Mouse (Mus musculus) cerebellum, adult 11 months (tissue): ENCODE measurements around the gene Gpr87.
"Not testable (repeated sequence)": the region's sequence is repeated elsewhere in the genome, so short reads cannot be mapped to it uniquely, and the experiment has no call there.

Experiments used
- DNase-seq: peaks from one replicate; pipeline ENCODE4 v3.0.0; 2022

Gpr87 gene

DNA sequence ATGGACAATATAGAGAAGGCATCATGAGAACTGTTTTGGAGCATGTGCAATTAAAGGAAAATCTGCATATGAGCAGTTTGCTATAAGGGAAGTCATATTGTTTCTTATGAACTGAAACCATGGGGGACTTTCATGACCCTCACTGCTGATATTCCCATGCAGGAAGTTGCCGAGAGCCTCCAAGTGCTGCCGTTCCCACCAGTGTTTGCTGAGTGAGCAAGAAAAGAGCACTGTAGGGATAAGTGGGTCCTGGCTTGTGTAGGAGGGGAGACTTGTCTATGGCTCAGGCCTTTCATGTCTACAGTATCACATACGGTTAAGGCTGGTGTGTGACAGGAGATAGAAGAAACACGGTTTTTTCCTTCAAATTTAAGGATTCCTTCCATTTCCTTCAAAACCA lies 9.2 kb downstream of the Gpr87 start:
- no peak for DNase-seq

DNA sequence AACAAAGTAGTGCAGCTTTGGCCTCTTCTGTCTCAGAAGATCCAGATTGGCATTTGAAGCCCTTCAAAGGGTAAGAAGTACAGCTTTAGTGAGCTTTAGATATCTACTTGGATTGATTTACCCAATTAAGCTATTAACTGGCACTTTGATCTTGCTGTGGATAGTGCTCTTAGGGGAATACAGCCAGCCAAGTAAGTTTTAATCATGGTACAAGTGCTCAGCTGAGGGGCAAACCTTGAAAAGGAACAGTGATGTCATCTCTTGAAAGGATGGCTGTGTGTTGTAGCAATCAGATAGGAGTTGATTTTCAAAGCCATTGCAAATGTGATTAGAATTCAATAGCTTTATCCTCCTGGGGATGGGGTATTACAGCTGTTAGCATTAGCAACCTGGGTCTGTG lies 12.8 kb downstream of the Gpr87 start:
- DNase-seq = no peak

DNA sequence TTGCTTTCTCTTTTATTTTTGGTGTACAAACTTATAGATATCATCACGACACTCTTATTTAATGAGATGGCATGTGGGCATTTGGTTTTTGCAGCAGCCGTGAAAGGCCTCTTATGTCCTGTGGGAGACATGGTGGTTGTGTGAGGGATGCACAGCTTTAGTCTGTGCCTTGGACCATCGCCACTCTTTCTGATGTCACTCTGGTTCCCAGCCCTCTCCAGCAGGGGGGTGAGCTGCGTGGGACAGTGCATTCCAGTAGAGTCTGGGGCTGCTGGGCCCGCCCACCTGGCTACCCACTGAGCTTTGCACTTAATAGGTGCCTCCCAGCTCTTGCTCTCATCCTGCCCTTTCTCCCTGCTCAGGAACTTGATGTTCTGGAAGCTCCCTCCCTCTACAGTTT lies 13.8 kb downstream of the Gpr87 start:
- DNase-seq = peak; percentile 20

DNA sequence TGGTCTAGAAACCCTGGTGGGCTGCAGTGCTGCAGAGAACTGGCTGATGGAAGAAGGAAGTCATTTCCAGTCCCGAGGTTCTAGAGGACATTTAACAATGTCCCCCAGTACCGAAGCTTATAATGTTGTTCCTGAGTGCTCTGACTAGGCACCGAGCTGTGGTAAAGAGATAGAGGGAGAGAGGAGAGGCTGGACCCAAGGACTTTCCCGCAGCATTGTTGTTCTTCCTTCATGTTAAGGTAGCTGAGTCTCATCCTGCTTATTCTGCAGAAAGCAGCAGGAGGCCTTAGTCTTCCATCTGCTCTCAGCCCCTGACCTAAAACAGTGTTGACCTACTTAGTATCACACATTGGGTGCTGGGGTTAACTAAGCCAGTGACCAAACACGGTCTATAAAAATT lies 18.0 kb downstream of the Gpr87 start:
- DNase-seq = peak; percentile 72

DNA sequence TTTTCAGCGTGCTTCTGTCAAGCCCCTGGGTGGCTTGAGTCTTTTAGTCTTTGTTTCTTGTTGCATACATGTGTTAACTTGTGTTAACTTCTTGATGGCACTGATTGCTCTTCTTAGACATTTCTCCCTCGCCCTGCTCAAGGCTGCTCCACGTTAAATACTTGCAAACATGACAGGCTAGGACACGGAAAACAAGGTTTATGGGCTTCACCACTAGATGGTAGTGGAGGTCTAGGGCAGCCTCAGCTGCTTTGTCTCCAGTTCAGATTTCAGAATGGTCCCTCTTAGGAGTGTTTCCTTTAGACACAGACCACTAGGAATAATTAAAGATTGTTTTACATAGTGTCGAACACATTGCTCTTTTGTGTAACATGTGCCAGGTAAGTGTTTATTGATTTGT lies 19.7 kb downstream of the Gpr87 start:
- DNase-seq = peak; percentile 70

DNA sequence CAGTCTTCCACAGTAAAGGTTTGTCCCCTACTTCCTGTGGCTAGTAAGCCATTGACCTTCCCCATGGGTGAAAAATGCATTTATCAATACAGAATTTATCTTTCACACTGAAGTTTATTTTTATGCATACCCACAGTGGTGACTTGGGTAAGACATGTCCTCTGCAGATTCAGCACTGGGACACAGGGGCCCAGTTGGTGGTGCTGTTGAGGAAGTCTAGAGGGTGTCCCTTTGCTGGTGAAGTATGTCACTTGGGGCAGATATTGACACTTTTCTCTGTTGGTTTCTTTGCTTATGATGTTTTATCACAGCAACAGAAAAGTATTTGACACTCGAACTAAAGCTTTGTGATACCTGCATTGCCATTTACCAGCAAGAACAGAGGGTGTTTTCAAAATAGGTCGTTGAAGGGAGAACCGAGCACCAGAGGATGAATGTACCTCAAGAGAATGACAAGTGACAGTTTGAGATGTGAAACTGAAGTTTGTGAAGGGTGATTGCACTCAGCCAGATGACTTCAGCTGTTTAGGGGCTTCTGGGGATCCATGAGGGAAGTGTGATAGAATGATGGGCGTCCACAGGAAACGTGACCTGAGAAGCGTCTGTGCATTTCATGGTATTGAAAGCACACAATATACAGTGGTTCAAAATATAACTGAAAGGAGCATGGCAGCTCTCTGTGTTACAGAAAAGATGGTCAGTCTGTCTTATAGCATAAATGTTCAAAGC lies 20.3 kb downstream of the Gpr87 start:
- DNase-seq = no peak

DNA sequence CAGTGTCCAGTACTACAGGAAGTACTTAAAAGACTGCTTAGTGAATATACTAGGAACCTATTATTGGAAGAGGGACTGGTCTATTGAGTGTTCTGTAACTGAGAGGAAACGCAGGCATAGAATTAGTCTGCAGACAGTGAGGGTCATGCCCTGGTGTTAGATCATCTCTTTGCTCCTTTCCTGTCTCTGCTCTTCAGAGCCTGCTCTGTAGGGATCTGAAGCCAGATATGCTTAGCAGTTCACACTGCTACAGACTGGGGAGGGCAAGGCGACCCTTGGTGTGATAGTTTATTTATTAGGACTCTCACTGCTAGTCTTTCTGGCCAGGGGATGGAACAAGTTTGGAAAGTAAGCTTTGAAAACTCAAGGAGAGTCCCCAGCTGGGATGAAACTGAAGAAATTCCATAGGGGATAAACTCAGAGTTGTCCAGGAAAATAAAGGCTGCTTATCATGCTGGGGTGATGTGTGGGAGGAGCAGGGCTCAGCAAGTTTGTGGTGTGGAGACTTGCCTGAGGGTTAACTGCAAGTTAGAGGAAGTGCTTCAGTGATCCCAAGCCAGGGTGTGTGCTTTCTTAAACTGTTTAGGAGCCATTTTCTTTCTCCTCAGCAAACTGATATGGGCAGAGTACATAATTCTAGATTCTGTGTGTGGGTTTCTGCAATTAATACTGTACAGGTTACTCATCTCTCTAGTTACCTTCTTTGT lies 24.8 kb downstream of the Gpr87 start:
- DNase-seq = no peak

DNA sequence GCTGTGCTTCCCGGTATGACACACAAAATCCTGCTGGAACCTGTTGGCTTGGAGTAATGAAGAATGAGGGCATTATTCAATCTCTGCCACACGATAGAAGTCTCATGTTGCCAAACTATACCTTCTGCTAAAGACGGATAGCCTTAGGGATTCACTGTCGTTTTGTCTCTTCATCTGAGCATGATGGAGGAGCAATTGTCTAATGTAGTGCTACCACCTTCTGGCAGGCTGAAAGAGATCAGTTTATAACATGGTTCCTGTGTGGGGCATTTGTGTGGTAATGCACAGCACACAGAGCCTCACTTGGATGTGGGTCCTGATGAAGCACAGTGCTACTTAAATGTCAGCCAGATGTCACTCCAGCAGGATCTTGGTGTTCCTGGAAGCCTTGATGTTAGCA lies 25.7 kb downstream of the Gpr87 start:
- no peak for DNase-seq

DNA sequence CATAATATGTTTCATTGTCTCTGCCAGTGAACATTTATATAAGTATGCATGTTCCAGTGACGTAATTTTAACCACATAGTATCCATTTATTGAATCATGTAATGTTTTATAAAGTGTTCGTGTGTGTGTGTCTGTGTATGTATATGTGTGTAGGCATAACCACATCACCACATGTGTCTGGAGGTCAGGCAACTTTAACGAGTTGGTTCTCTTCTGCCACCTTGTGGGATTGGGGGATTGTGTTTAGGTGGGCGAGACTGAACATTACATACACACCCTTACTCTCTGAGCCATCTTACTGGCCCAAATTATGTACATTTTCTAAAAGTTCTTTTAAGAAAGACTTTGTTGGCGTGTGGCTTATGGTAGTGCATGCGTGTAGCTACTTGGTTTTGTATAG lies 26.4 kb downstream of the Gpr87 start:
- no peak for DNase-seq

DNA sequence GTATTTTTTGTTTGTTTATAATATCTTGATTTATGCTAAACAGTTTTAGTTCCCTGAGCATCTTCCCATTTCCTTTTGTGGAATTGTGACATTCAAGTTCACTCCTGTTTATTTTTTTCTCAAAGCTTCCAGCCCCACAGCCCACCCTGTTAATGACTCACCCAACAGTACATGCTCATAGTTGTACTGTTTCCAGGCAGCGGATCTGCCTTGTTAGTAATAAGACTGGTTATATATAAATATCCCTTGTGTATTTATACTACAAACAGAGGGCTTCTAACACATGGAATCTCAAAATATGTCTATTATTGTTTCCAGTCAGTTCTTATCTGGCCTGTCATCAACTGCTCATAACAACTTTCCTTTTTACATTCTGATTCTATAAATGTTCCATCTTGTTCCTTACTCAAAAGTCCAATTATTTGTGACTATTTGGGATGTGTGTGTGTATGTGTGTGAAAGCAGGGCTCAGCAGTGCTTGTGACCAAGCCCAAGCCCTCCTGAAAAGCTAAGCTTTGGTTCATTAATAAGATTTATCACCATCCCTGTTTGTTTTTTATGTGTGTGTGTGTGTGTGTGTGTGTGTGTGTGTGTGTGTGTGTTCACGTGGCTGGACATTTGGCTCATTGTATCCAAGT lies 27.4 kb downstream of the Gpr87 start:
- no peak for DNase-seq

DNA sequence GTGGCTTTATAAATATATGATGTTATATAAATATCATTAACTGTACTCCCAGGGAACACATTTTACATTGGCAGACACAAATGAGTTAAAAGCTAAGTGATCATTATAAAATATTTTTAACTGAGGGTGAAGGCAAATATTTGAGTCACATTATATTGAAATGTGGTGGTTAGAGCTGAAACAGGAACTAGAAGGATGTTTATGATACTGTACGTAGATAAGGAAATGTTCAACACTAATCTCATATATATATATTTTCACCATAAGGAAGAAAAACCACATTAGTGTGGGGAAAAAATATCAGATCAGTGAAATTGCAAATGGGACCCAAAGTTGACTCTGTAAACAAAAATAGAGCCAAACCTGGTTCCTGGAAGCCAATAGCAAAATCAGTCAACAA lies 34.4 kb downstream of the Gpr87 start:
- no peak for DNase-seq

DNA sequence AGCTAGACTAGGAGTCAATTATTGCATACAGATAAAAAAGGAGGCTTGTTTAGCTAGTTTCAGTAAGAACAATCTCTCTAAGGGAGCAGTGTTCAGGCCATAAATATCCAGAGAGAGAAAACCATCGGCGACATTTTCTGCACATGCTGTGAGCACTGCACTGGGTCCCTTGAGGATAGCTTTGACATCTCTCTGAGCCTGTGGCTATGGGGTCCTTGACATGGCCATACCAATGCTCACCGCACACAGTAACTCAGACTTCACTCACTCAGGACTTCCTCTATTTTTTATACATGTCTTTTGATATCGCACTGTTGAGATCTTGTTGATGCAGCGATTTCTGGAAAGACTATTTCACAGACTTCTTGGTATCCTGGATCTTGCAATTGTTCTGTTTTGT lies 37.9 kb downstream of the Gpr87 start:
- no peak for DNase-seq

DNA sequence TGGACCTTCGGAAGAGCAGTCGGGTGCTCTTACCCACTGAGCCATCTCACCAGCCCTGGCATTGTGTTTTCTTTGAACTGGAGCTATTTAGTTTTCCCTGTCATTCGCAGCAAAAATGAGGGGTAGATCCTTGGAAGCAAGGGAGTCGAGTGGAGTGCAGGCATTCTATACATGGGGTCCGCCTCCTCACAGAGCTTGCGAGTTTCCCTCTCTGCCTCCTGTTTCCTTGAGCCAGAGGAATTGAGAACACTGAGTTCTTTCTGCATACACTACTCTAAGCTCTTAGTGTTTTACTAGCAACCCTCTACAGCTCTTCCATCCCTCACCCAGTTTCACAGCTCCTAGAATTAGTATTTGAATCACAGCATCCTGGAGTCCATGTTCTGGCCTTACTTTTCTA lies 39.5 kb downstream of the Gpr87 start:
- no peak for DNase-seq

DNA sequence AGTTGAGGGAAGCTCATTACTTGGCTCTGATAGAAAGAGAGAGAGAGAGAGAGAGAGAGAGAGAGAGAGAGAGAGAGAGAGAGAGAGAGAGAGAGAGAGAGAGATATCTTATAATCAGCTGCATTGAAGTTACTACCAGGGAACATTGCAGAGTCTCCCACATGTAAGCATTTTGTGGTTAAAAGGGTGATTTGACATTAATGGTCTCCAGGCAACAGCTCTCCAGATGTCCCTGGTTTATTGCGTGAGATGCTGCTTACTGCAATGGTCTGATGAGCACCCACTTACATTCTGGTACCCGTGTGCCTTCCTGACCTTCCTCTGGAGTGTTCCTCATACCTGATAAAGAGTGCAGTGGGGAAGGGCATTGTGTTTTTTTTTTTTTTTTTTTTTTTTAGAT lies 40.0 kb downstream of the Gpr87 start:
- DNase-seq = no peak

DNA sequence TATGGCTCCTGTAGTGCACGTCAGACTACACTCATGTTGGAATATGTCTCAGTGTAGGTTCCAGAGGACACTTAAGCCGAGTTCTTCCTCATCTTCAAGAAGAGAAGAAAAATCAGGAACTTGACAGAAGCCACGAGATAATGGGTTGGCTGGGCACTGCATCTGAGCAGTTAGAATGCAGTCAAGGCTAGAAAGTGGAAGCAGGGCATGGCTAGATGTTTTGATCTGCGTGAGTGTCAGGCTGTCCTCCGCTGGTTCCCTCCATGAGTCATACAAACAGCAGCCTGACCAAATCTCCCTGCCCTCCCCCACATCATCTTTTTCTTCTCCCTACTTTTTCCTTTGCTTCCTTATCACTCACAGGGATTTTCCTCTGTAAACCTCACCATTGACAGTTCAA lies 41.5 kb downstream of the Gpr87 start, which contains the start of gene P2ry14:
P2ry14 (minus strand) TSS at position 195 of the 400 bp plus-strand sequence.
- no peak for DNase-seq

DNA sequence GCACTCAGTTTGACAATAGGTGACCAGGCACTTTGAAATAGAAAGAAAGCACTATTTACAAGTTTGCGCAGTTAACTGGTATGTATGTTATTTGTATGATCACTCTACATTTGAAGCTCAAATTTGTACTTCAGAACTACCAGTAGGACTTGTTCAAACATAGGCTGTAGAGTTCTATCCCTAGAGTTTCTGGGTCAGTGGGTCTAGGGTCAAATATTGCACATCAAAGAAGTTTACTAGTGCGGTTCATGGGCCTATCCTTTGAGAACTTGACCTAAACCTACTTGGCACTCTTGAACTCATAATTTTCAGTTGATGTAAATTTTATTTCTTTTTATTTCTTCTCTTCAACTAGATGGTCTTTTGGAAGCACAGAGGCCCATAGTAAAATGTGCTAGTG lies 44.3 kb downstream of the Gpr87 start:
- DNase-seq = no peak

DNA sequence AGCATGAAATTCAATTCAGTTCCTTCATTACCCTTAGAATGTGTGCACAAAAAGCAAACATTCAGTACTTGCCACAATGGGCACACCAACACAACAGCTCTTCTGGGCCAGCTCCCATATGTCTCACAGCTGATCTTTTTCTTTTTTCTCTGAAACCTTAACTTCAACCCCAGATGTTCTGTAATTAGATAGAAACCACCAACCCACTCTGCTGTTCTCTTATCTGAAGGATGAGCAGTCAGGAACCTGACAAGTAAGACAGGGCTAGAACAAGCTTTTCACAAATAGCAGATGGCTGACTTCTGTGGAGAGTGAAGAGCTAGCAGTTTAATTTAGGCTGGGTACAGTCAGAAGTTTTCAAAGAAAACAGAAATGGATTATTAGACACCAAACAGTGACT lies 45.3 kb downstream of the Gpr87 start:
- no peak for DNase-seq

DNA sequence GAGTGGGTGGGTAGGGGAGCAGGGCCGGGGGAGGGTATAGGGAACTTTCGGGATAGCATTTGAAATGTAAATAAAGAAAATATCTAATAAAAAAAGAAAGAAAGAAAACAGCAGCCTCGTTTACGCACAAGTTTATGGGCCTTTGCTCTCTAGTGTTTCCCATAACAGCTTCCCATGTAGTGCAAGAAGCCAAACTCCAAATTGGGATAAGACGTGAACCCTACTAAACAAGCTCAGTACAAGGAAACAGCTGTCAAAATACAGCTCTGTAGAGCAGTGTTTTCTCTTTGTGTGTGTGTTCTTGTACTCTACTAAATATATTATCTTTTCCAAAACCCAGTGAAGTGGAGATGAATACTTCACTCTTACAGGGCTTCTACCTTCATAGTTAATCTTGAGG lies 49.7 kb downstream of the Gpr87 start:
- no peak for DNase-seq

DNA sequence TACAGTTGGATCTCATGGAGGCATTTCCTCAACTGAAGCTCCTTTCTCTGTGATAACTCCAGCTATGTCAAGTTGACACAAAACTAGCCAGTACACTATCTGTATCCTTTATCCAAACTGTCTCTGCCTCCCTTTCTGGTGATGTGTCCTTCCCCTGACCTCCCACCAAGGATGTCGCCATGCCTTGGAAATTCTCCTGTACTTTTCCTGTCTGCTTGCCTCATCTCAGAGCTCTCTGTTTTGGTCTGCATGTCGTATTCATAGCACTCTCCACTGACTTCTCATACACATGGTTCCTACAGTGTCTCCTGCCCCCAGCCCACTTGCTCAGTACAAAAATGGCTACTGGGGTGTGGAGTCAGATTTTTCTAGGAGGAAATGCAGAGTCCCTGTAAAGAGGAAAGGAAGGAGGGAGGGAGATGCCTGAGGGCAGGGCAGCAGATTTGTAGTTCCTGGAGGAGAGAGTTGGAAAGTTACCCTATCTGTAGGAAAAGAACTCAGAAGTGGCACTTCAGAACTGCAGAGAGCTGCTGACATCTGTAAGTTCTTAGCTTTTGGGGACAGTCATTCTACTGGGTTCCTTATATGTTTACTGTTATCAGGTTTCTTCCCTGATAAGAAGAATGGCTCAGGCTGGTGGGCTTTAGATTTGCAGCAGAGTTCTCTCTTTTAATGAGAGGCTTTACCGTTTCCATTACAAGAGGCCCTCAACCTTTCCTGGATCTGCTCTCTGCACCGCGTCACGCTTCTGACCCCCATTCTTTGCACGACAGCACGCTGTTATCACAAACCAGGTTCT lies 53.2 kb downstream of the Gpr87 start:
- DNase-seq = no peak

DNA sequence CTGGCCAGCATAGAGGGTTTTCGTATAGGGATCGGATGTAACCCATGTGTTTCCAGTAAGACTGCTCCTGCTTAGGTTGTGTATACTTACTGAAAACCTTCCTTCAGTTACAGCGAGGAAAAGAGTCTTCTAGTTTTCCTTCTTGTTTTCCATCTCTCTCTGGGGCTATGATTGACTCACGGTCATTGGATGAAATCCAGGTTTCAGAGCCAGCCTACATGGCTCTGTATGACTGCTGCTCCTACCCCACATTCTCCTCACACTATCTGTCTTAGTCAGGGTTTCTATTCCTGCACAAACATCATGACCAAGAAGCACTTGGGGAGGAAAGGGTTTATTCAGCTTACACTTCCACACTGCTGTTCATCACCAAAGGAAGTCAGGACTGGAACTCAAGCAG lies 54.0 kb downstream of the Gpr87 start:
- not testable (repeated sequence) for DNase-seq

DNA sequence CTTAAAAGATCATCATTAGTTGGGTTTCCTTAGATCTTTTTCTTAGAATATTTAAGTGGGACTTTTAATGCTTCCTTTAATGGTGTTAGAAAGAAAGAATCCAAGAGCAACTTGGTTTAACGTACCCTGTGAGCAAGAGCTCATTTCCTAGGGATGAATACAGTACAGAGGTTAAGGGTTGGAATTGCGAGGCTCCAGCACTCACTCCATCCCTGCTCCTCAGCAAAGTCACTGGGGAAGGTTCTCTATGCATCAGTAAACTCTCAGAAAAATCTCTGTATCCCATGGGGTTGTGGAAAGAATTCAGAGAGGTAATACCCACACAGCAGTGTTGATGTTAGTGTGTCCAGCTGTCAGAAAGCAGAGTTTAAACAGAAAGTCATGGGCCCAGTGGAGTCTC lies 54.8 kb downstream of the Gpr87 start:
- DNase-seq = no peak

DNA sequence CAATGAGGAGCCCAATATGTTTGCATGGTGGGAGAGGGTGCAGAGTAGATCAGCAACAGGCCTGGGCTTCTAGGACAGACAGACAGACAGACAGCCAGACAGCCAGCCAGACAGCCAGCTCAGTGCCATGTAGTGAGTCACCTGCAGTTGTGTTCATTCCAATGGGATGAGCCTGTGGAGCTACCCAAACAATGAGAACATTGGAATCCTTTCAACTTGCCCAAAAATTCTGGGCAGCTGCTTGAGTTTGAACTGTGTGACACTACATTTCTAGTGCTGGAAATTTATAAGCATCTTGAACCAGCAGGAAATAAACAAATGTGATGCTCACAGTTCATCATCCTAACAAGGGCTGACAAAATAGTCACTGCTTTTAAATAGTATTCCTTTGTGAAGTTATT lies 55.3 kb downstream of the Gpr87 start:
- DNase-seq = no peak

DNA sequence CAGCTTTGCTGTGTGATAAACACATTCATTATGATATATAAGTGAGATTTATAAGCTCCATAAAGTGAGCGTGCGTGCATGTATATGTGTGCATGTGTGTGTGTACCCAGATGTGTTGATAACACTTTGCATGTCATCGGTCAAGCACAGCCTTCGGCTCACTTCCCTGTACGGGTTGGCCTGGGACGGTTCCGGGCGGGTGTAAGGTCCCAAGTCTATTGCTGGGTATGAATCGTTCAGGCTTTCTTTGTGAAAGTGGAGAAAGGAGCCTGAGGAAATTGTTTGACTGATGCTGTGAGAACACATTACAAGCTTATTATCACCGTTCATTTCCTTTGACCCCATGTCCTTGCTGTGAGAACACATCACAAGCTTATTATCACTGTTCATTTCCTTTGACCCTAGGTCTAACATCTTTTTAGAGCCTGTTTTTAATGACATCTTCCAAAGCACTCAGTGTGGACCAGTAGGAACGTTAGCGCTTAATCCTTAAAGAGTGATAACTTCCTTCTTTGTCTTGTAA lies 55.9 kb downstream of the Gpr87 start:
- DNase-seq = no peak
